ENCODE assay signal across 25 mouse cellular contexts in genomic region chr10:61942719-61943118, GRCm38 (mm10). TPM values are rescaled to one million over a fixed set of nuclear protein-coding genes. Genes with fewer than 3 reads are reported as not detected.
A peak's percentile ranks its signal among the peaks of the same experiment; 100 is the strongest.
DNase-seq lines count a peak whose midpoint lies in the region; ATAC-seq and TF ChIP-seq lines count a peak whose summit lies in the region.
"Had no signal": no experiment of that assay in that cellular context is flagged by ENCODE, and none has a peak within 500 bp of the region (broad histone marks: within the 10 kb centered on the region; RNA-seq: fewer than 3 reads in every experiment).

No protein-coding gene starts in this region.

- no peaks in the 10 kb centered on the region for H3K36me3 ChIP-seq in heart, embryonic 10.5 days
- no peaks in the 10 kb centered on the region for H3K36me3 ChIP-seq in lung, embryonic 14.5 days (ENCODE audit: insufficient read depth)
- no peaks in the 10 kb centered on the region for H3K36me3 ChIP-seq in lung, embryonic 16.5 days (ENCODE audit: control insufficient read depth, insufficient read depth, low read length)
- H3K36me3 ChIP-seq: embryonic facial prominence, embryonic 10.5 days; embryonic facial prominence, embryonic 12.5 days; G1E had no signal

- H3K9me3 ChIP-seq in heart, embryonic 10.5 days, result no peaks in the 10 kb centered on the region
- no peaks in the 10 kb centered on the region for H3K9me3 ChIP-seq in lung, embryonic 14.5 days (ENCODE audit: low read depth, low read length)
- H3K9me3 ChIP-seq in lung, embryonic 16.5 days (ENCODE audit: control insufficient read depth, low read length), result no peaks in the 10 kb centered on the region
- H3K9me3 ChIP-seq: embryonic facial prominence, embryonic 10.5 days; embryonic facial prominence, embryonic 12.5 days; forebrain, embryonic 13.5 days; G1E had no signal

- H3K27ac ChIP-seq in heart, embryonic 10.5 days, result peak overlapping the region; percentile 42; the same call in 1 of the 2 replicates
- peak overlapping the region; percentile 30; the same call in 1 of the 2 replicates for H3K27ac ChIP-seq in lung, embryonic 14.5 days (ENCODE audit: low read depth)
- no peak overlapping the region for H3K27ac ChIP-seq in lung, embryonic 16.5 days (ENCODE audit: low read length)
- H3K27ac ChIP-seq: embryonic facial prominence, embryonic 10.5 days; embryonic facial prominence, embryonic 12.5 days; forebrain, embryonic 13.5 days had no signal

- 48% methylated on average over 2 of the region's 2 CpGs for WGBS in heart, embryonic 10.5 days
- 29% methylated on average over 2 of the region's 2 CpGs for WGBS in lung, embryonic 14.5 days
- 29% methylated on average over 2 of the region's 2 CpGs for WGBS in lung, embryonic 16.5 days

- H3K27me3 ChIP-seq in heart, embryonic 10.5 days (ENCODE audit: insufficient read depth, poor library complexity, severe bottlenecking), result peaks cover 4% of the 10 kb centered on the region; the same call in 1 of the 2 replicates
- H3K27me3 ChIP-seq in lung, embryonic 14.5 days (ENCODE audit: insufficient read depth, low read length), result no peaks in the 10 kb centered on the region
- no peaks in the 10 kb centered on the region for H3K27me3 ChIP-seq in lung, embryonic 16.5 days (ENCODE audit: control insufficient read depth, insufficient read depth, low read depth, low read length)
- H3K27me3 ChIP-seq: embryonic facial prominence, embryonic 12.5 days had no signal

- DNase-seq in heart, embryonic 10.5 days (ENCODE audit: low spot score), result no peak
- no peak for DNase-seq in heart, postnatal 10 days
- no peak for DNase-seq in lung, embryonic 14.5 days
- no peak for DNase-seq in lung, postnatal 36 days
- DNase-seq in lung, postnatal 4 days, result no peak
- peak; percentile 17 for DNase-seq in retina, postnatal 1 day
- no peak for DNase-seq in retina, embryonic 14.5 days (ENCODE audit: low spot score)
- DNase-seq: adrenal gland, adult 8-10 months; adrenal gland, postnatal 14 days; adrenal gland, postnatal 36 days; B cell, adult 2 months; cerebellum, adult 11-12 months; cerebellum, adult 2 months; cerebellum, adult 9-10 months; cerebellum, postnatal 10 days; cerebellum, postnatal 25 days had no signal

- no peak overlapping the region for H3K4me3 ChIP-seq in heart, embryonic 10.5 days
- no peak overlapping the region for H3K4me3 ChIP-seq in lung, embryonic 14.5 days (ENCODE audit: low read depth, low read length)
- no peak overlapping the region for H3K4me3 ChIP-seq in lung, embryonic 16.5 days (ENCODE audit: low read length)
- H3K4me3 ChIP-seq: embryonic facial prominence, embryonic 10.5 days; embryonic facial prominence, embryonic 12.5 days; forebrain, embryonic 13.5 days had no signal

- intact Hi-C loops in heart, postnatal 10 days (cut with DNase I), result no loop called here

- no peak for TF ChIP-seq CTCF in lung, embryonic 14.5 days (IDR thresholded peaks at IDR 0.05; ENCODE audit: low read depth)

- no peak overlapping the region for H3K4me2 ChIP-seq in lung, embryonic 14.5 days
- H3K4me2 ChIP-seq in lung, embryonic 16.5 days (ENCODE audit: low read depth, low read length), result no peak overlapping the region
- H3K4me2 ChIP-seq: embryonic facial prominence, embryonic 12.5 days; forebrain, embryonic 13.5 days had no signal

- H3K4me1 ChIP-seq in heart, embryonic 10.5 days, result peaks cover 36% of the 10 kb centered on the region
- 0 out of 2 replicates have a peak, but pooled peaks cover 1% of the 10 kb centered on the region for H3K4me1 ChIP-seq in lung, embryonic 14.5 days (ENCODE audit: insufficient read depth)
- peaks cover 11% of the 10 kb centered on the region for H3K4me1 ChIP-seq in lung, embryonic 16.5 days (replicated peaks; ENCODE audit: control insufficient read depth, insufficient read depth, low read length)
- H3K4me1 ChIP-seq: embryonic facial prominence, embryonic 12.5 days; forebrain, embryonic 13.5 days had no signal

- ATAC-seq in lung, embryonic 14.5 days (ENCODE audit: insufficient read depth), result peak; percentile 56
- ATAC-seq in lung, embryonic 16.5 days (ENCODE audit: low read depth), result peak; percentile 48
- ATAC-seq: activated CD4-positive, CD25-positive, alpha-beta regulatory T cell, adult 4 months; CD4-positive, CD25-positive, alpha-beta regulatory T cell, adult 4 months; forebrain, embryonic 13.5 days; Patski had no signal

- no peak overlapping the region for H3K9ac ChIP-seq in lung, embryonic 14.5 days
- no peak overlapping the region for H3K9ac ChIP-seq in lung, embryonic 16.5 days (ENCODE audit: low read length)
- H3K9ac ChIP-seq: embryonic facial prominence, embryonic 12.5 days; forebrain, embryonic 13.5 days had no signal

RNA-seq across cellular contexts. Expression of gene Col13a1, which starts 36.2 kb away (rescaled TPM):
- polyA plus RNA-seq in heart, embryonic 10.5 days (2016; fragmentation: Nextera tagmentation; extraction: Ambion mirVana), result 12.3 and 17.7 TPM in 2 replicates
- 1 to 10 TPM; 1.8 to 1.9 TPM for total RNA-seq in heart, postnatal 10 days (2021)
- polyA plus RNA-seq in lung, embryonic 14.5 days (2014; fragmentation: Nextera tagmentation; extraction: Ambion mirVana), result 25.7 and 26.8 TPM in 2 replicates
- polyA plus RNA-seq in lung, embryonic 16.5 days (2015; fragmentation: Nextera tagmentation; extraction: Ambion mirVana), result 25.7 and 26.5 TPM in 2 replicates
- total RNA-seq: CH12.LX had no signal
- polyA plus RNA-seq: activated CD4-positive, CD25-positive, alpha-beta regulatory T cell, adult 4 months; CD4-positive, CD25-positive, alpha-beta regulatory T cell, adult 4 months; G1E; Patski had no signal
